Mouse (Mus musculus) E14TG2a.4 (cell line): ENCODE measurements around the gene Eif4a1.

Source experiments
- H3K27me3 ChIP-seq: 2 replicates; pipeline ENCODE4 v1.6.1; 2014; ENCODE audit warnings: low read length, control low read depth; ENCODE audit not compliant: insufficient read depth
- H3K36me3 ChIP-seq: 2 replicates; pipeline ENCODE4 v1.6.1; 2014; ENCODE audit warnings: low read length, control low read depth; ENCODE audit not compliant: insufficient read depth
- H3K4me1 ChIP-seq: replicated peaks from 2 replicates; pipeline ENCODE4 v1.6.1; 2014; ENCODE audit warnings: low read depth, low read length, control low read depth
- H3K4me3 ChIP-seq: replicated peaks from 2 replicates; pipeline ENCODE4 v1.5.1; 2014; ENCODE audit warnings: mild to moderate bottlenecking, low read length
- H3K9me3 ChIP-seq: 2 replicates; pipeline ENCODE4 v1.6.1; 2014; ENCODE audit warnings: low read length, control low read depth
- CTCF ChIP-seq: conservative IDR thresholded peaks from 2 replicates; pipeline ENCODE4 v1.5.1; 2014; ENCODE audit warnings: low read length
- NANOG ChIP-seq: IDR thresholded peaks from 2 replicates; pipeline ENCODE4 v1.6.1; 2014; ENCODE audit warnings: borderline replicate concordance, low read length, mixed read lengths
- POU5F1 ChIP-seq: IDR thresholded peaks from 2 replicates; pipeline ENCODE4 v1.6.1; 2014; ENCODE audit warnings: low read length, borderline replicate concordance

Eif4a1 gene

DNA sequence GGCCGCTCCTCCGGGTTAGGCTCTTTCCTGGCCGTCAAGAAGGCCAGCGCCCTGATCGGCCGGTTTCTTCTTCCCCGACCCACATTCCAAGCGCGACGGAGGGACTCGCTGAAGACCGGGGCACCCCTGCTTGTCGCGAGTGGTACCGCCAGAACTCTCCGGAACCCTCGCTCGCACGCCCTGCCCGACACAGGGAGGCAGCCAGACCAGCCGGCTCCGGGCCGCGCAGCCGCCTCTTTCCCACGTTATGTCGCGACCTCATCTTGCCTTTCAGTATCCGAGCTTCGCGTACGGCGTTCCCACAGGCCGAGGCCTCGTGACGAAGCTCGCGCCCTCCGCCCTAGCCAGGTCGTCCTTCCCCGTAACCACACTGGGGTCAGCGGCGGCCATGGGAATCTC, 498 bp downstream of the Eif4a1 start:
- no peaks in the 10 kb centered on the region for H3K27me3 ChIP-seq
- TF ChIP-seq CTCF = no peak
- TF ChIP-seq NANOG = no peak
- no peak for TF ChIP-seq POU5F1
- H3K4me3 ChIP-seq = peak overlapping the region; percentile 99
- H3K9me3 ChIP-seq = no peaks in the 10 kb centered on the region
- peaks cover 71% of the 10 kb centered on the region for H3K4me1 ChIP-seq
- H3K36me3 ChIP-seq = peaks cover 90% of the 10 kb centered on the region

GRCm38 (mm10) chr11:69670786-69671725, 1.2 kb downstream of the Eif4a1 start:
- Histone ChIP-seq H3K9me3 (no peaks in the 10 kb centered on the region), H3K4me3 (peak overlapping the region; percentile 99), H3K4me1 (peaks cover 69% of the 10 kb centered on the region), H3K27me3 (no peaks in the 10 kb centered on the region), H3K36me3 (peaks cover 88% of the 10 kb centered on the region)
- TF ChIP-seq NANOG (no peak), POU5F1 (no peak), CTCF (no peak)

- H3K36me3 ChIP-seq = peaks cover 74% of the 10 kb centered on the region
- H3K4me1 ChIP-seq = peaks cover 67% of the 10 kb centered on the region
- no peaks in the 10 kb centered on the region for H3K27me3 ChIP-seq
- no peak for TF ChIP-seq NANOG
- no peak for TF ChIP-seq CTCF
- no peak for TF ChIP-seq POU5F1
- 0 out of 2 replicates have a peak overlapping the region, but pooled peaks have one; percentile 20 for H3K4me3 ChIP-seq
- no peaks in the 10 kb centered on the region for H3K9me3 ChIP-seq
Measured at GRCm38 (mm10) chr11:69666665-69667005, 5.6 kb downstream of the Eif4a1 start.

DNA sequence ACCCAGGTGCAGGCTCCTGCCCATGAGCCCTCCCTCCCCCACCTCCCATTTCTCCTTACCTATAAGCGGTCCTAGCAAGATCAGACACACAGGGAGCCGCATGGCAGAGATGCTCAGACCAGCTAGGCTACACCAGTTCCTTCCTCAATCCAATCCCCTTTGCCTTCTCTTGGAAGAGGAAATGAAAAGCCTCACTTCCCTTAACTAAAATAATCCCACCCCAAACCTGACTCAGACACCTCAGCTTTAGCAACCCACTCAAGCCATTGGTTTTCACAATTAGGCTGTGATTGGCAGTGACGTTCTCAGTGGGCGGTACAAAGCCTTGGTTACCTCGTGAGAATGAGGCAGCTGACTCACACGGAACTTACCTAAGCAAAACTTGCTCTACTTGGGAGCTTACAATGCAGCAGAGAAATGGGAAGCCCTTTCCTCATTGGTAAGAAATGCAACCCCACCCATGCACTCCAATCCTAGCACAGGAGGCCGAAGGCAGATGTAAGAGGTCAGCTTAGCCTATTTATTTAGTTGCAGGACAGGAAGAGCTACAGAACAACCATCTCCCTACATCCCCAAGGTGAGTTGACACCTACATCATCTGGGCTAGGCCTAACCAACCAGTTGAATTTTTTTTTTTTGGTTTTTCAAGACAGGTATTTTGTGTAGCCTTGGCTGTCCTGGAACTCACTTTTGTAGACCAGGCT, 6.1 kb downstream of the Eif4a1 start, which contains the start of gene Cd68:
Gene Cd68, minus strand, starts transcription at position 193 of the 704 bp plus-strand sequence.
- no peak; the same call in 1 of the 2 replicates for TF ChIP-seq NANOG
- no peak for TF ChIP-seq POU5F1
- TF ChIP-seq CTCF = no peak
- H3K4me1 ChIP-seq = peaks cover 72% of the 10 kb centered on the region
- no peaks in the 10 kb centered on the region for H3K9me3 ChIP-seq
- H3K27me3 ChIP-seq = no peaks in the 10 kb centered on the region
- peaks cover 71% of the 10 kb centered on the region for H3K36me3 ChIP-seq
- H3K4me3 ChIP-seq = peak within 1 kb of the TSS; percentile 56

DNA sequence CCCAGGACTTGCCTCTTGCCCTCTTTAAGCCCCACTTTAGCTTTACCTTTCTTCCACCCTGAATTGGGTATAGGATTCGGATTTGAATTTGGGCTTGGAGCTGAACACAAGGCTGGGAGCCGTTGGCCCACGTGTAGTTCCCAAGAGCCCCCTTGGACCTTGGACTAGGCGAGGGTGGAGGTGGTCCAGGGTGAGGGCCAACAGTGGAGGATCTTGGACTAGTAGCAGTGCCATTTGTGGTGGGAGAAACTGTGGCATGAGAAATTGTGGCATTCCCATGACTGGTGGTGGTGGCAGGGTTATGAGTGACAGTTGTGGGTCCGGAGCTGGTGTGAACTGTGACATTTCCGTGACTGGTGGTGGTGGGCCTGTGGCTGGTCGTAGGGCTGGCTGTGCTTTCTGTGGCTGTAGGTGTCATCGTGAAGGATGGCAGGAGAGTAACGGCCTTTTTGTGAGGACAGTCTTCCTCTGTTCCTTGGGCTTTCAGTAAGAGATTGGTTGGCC, 6.7 kb downstream of the Eif4a1 start:
- peak overlapping the region; percentile 56 for H3K4me3 ChIP-seq
- TF ChIP-seq POU5F1 = no peak
- TF ChIP-seq NANOG = no peak
- no peak for TF ChIP-seq CTCF
- peaks cover 70% of the 10 kb centered on the region for H3K36me3 ChIP-seq
- peaks cover 78% of the 10 kb centered on the region for H3K4me1 ChIP-seq
- H3K9me3 ChIP-seq = no peaks in the 10 kb centered on the region
- no peaks in the 10 kb centered on the region for H3K27me3 ChIP-seq

GRCm38 (mm10) chr11:69664841-69665240, 7.4 kb downstream of the Eif4a1 start:
- Histone ChIP-seq H3K4me3 (0 out of 2 replicates have a peak overlapping the region, but pooled peaks have one; percentile 82), H3K36me3 (peaks cover 70% of the 10 kb centered on the region), H3K4me1 (peaks cover 80% of the 10 kb centered on the region), H3K9me3 (no peaks in the 10 kb centered on the region), H3K27me3 (no peaks in the 10 kb centered on the region)
- TF ChIP-seq POU5F1 (no peak), CTCF (no peak), NANOG (no peak)

GRCm38 (mm10) chr11:69663795-69664194, 8.4 kb downstream of the Eif4a1 start:
- TF ChIP-seq CTCF (no peak), POU5F1 (no peak)
- Histone ChIP-seq H3K27me3 (no peaks in the 10 kb centered on the region), H3K9me3 (no peaks in the 10 kb centered on the region), H3K4me1 (peaks cover 79% of the 10 kb centered on the region), H3K36me3 (peaks cover 70% of the 10 kb centered on the region), H3K4me3 (peak overlapping the region; percentile 82)
